Mouse (Mus musculus) limb, embryonic 11.5 days (tissue): ENCODE results near the gene Trim27. TPM values are rescaled to one million over a fixed set of nuclear protein-coding genes. Genes with fewer than 3 reads are reported as not detected.

Experiments
- ATAC-seq: fragments of 200-750 bp; cut with Nextera tagmentation; 2 replicates; pipeline ENCODE4 v1.8.0; 2017; ENCODE audit warnings: low read depth; ENCODE audit not compliant: insufficient number of reproducible peaks, low FRiP score, low TSS enrichment
- DNase-seq: peaks from one replicate; pipeline ENCODE4 v3.0.0-alpha.2; 2015; ENCODE audit warnings: low spot score
- H3K27ac ChIP-seq: fragments of 300-500 bp; sonication (generic); replicated peaks from 2 replicates; pipeline ENCODE4 v1.5.1; 2014; ENCODE audit warnings: low read depth, mild to moderate bottlenecking, low read length
- H3K27me3 ChIP-seq: fragments of 300-500 bp; sonication (generic); 2 replicates; pipeline ENCODE4 v1.6.1; 2014; ENCODE audit warnings: mild to moderate bottlenecking, low read length, mixed read lengths; ENCODE audit not compliant: control insufficient read depth, insufficient read depth
- H3K36me3 ChIP-seq: fragments of 300-500 bp; sonication (generic); 2 replicates; pipeline ENCODE4 v1.6.1; 2014; ENCODE audit warnings: mild to moderate bottlenecking, low read length, moderate library complexity, mixed read lengths; ENCODE audit not compliant: control insufficient read depth, insufficient read depth
- H3K4me1 ChIP-seq: fragments of 300-500 bp; sonication (generic); 2 replicates; pipeline ENCODE4 v1.6.1; 2014; ENCODE audit warnings: low read length, mixed read lengths; ENCODE audit not compliant: control insufficient read depth, insufficient read depth
- H3K4me2 ChIP-seq: fragments of 300-500 bp; sonication (generic); 2 replicates; pipeline ENCODE4 v1.6.1; 2014; ENCODE audit warnings: low read depth, mild to moderate bottlenecking, moderate library complexity; ENCODE audit not compliant: severe bottlenecking
- H3K4me3 ChIP-seq: fragments of 300-500 bp; sonication (generic); 2 replicates; pipeline ENCODE4 v1.5.1; 2014; ENCODE audit warnings: low read depth, low read length
- H3K9ac ChIP-seq: fragments of 300-500 bp; sonication (generic); 2 replicates; pipeline ENCODE4 v1.6.1; 2014; ENCODE audit warnings: mild to moderate bottlenecking, low read length
- H3K9me3 ChIP-seq: fragments of 300-500 bp; sonication (generic); 2 replicates; pipeline ENCODE4 v1.6.1; 2016; ENCODE audit warnings: low read length; ENCODE audit not compliant: control insufficient read depth
- WGBS: fragments of 180-500 bp; shearing (Covaris S2); extraction: QIAGEN DNeasy Blood & Tissue Kit; methylation state at CpG from one replicate; pipeline ENCODE4 v1.1.7; 2014; 5-methylcytosine and 5-hydroxymethylcytosine counted together
- polyA plus RNA-seq: library from polyadenylated mRNA; unstranded; fragments of >200 nt; fragmentation: Nextera tagmentation; extraction: Ambion mirVana; gene quantifications from 2 replicates; pipeline ENCODE4 v1.2.1, GENCODE M21; 2014

Trim27 gene
- polyA plus RNA-seq, 1 experiment from 2014 or later: 183 TPM

GRCm38 (mm10) chr13:21177657-21178056 lies 1.6 kb upstream of the Trim27 start:
- H3K27ac ChIP-seq: no peak overlapping the region
- H3K9ac ChIP-seq: no peak overlapping the region
- no peaks in the 10 kb centered on the region for H3K27me3 ChIP-seq
- peaks cover 14% of the 10 kb centered on the region for H3K4me1 ChIP-seq
- DNase-seq: no peak
- ATAC-seq: no peak
- WGBS: 68% methylated on average over 5 of the region's 5 CpGs
- no peak overlapping the region for H3K4me2 ChIP-seq
- H3K36me3 ChIP-seq: peaks cover 8% of the 10 kb centered on the region; the same call in 1 of the 2 replicates
- no peaks in the 10 kb centered on the region for H3K9me3 ChIP-seq
- no peak overlapping the region for H3K4me3 ChIP-seq

DNA sequence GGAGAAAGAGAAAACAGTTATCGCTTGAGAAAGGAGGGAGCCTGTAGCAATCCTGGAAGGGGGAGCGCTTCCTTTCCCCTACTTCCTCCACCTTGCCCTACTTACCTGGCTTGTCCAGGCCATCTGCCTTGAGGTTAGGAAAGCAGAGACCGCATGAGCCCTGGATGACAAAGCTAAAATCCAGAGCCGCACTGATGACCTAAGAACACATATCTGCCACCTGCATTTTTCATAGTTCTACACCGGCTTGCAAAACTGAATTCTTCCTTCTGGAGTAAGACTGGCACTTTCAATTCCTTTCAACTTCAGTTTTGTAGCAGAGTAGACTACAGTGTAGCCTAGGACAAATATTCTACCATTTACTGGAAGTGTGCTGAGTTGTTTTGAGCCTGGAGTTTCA lies 881 bp upstream of the Trim27 start:
- 83% methylated on average over 5 of the region's 5 CpGs for WGBS
- no peaks in the 10 kb centered on the region for H3K27me3 ChIP-seq
- ATAC-seq: no peak
- no peak overlapping the region for H3K4me2 ChIP-seq
- H3K27ac ChIP-seq: no peak overlapping the region
- H3K4me1 ChIP-seq: peaks cover 15% of the 10 kb centered on the region
- no peak overlapping the region for H3K4me3 ChIP-seq
- DNase-seq: no peak
- peaks cover 12% of the 10 kb centered on the region; the same call in 1 of the 2 replicates for H3K36me3 ChIP-seq
- H3K9ac ChIP-seq: no peak overlapping the region
- H3K9me3 ChIP-seq: no peaks in the 10 kb centered on the region

- Histone ChIP-seq H3K4me2 (peak overlapping the region; percentile 78), H3K4me1 (peaks cover 15% of the 10 kb centered on the region), H3K9ac (peak overlapping the region; percentile 96), H3K4me3 (peak overlapping the region; percentile 100), H3K36me3 (peaks cover 21% of the 10 kb centered on the region), H3K27ac (peak overlapping the region; percentile 94), H3K9me3 (no peaks in the 10 kb centered on the region), H3K27me3 (no peaks in the 10 kb centered on the region)
- ATAC-seq (peak; percentile 94), DNase-seq (peak; percentile 88)
- WGBS: under 1% methylated on average over 74 of the region's 80 CpGs
Observed at GRCm38 (mm10) chr13:21179724-21180550, 692 bp downstream of the Trim27 start.

GRCm38 (mm10) chr13:21180551-21181530 lies 1.6 kb downstream of the Trim27 start:
- peak; percentile 79 for DNase-seq

DNA sequence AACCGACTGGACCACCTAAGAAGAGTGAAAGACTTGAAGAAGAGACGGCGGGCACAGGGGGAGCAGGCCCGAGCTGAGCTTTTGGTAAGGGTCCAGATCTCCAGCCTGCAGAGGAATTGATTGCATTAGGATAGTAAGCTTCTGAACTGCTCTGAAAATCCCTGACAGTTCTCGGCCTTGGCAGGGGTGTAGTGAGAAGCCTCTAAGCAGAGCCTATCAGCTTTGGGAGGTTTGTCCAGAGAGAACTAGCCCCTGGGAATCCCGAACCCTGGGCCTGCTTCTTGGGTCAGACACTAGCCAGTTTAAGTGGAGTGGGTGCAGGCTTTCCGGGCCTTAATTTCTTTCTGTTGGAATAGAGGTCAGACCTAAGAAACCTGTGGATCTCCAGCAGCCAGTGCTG lies 2.8 kb downstream of the Trim27 start:
- WGBS: 76% methylated on average over 7 of the region's 7 CpGs
- H3K36me3 ChIP-seq: peaks cover 31% of the 10 kb centered on the region
- peak overlapping the region; percentile 100 for H3K4me3 ChIP-seq
- no peaks in the 10 kb centered on the region for H3K9me3 ChIP-seq
- H3K9ac ChIP-seq: peak overlapping the region; percentile 43; the same call in 1 of the 2 replicates
- H3K4me2 ChIP-seq: peak overlapping the region; percentile 76
- H3K27ac ChIP-seq: no peak overlapping the region
- H3K4me1 ChIP-seq: peaks cover 15% of the 10 kb centered on the region
- no peak for DNase-seq
- H3K27me3 ChIP-seq: no peaks in the 10 kb centered on the region
- ATAC-seq: no peak

More at GRCm38 (mm10) chr13:21180551-21181530, 1.6 kb downstream of the Trim27 start:
- peak overlapping the region; percentile 100 for H3K4me3 ChIP-seq
- peaks cover 29% of the 10 kb centered on the region for H3K36me3 ChIP-seq
- ATAC-seq: peak; percentile 31
- H3K27ac ChIP-seq: peak overlapping the region; percentile 94
- peak overlapping the region; percentile 96 for H3K9ac ChIP-seq
- under 1% methylated on average over 71 of the region's 71 CpGs for WGBS
- H3K27me3 ChIP-seq: no peaks in the 10 kb centered on the region
- peak overlapping the region; percentile 76 for H3K4me2 ChIP-seq
- H3K4me1 ChIP-seq: peaks cover 15% of the 10 kb centered on the region
- H3K9me3 ChIP-seq: no peaks in the 10 kb centered on the region

DNA sequence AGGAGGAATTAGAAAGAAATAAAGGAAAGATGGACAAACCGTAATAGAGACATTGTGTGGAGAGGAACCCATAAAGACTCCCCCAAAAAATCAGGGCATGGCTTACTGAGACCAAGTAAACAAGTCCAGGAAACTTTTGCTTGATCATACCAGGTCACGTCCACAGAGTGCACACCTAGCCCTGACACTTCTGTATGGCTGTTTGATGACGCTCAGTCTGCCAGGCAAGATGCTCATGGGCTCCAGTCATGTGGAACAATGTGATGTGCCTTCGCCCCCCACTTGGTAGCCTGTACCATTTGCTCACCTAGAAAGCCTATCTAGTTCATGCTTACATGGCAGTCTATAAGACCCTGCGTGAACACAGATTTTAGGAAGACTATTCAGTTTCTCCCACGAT lies 3.8 kb downstream of the Trim27 start:
- H3K4me3 ChIP-seq: no peak overlapping the region
- H3K4me2 ChIP-seq: no peak overlapping the region
- no peaks in the 10 kb centered on the region for H3K27me3 ChIP-seq
- ATAC-seq (no peak), DNase-seq (no peak)
- peaks cover 15% of the 10 kb centered on the region for H3K4me1 ChIP-seq
- 95% methylated on average over 6 of the region's 6 CpGs for WGBS
- no peak overlapping the region for H3K9ac ChIP-seq
- peaks cover 37% of the 10 kb centered on the region for H3K36me3 ChIP-seq
- no peak overlapping the region for H3K27ac ChIP-seq
- no peaks in the 10 kb centered on the region for H3K9me3 ChIP-seq

- Histone ChIP-seq H3K4me1 (peaks cover 15% of the 10 kb centered on the region), H3K27ac (no peak overlapping the region), H3K27me3 (no peaks in the 10 kb centered on the region), H3K36me3 (peaks cover 43% of the 10 kb centered on the region), H3K4me2 (no peak overlapping the region), H3K4me3 (no peak overlapping the region), H3K9ac (no peak overlapping the region), H3K9me3 (no peaks in the 10 kb centered on the region)
- no peak for ATAC-seq
- no peak for DNase-seq
- WGBS: 93% methylated on average over 7 of the region's 7 CpGs
Observed at GRCm38 (mm10) chr13:21183661-21184060, 4.4 kb downstream of the Trim27 start.

DNA sequence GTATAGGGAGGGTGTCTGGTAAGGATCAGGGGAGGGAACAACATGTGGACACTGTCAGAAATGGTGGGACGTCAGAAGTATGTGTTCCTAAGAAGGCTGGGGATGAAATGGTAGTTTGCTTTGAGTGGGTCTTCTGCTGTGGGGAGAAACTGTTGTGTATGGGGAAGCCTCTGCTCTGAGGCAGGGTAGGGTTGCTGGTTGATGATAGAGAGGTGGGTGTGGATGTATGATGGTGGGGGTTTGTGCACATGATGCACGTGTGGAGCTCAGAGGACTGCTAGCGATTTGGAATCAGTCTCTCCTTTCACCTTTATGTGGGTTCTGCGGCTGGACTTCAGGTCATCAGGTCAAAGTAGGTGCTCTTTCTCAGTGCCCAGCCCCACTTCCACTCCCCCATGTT lies 6.3 kb downstream of the Trim27 start:
- WGBS: 84% methylated on average over 4 of the region's 4 CpGs
- H3K9ac ChIP-seq: no peak overlapping the region
- peaks cover 53% of the 10 kb centered on the region for H3K36me3 ChIP-seq
- H3K4me1 ChIP-seq: peaks cover 12% of the 10 kb centered on the region
- no peak overlapping the region for H3K27ac ChIP-seq
- no peak overlapping the region for H3K4me2 ChIP-seq
- no peak for DNase-seq
- H3K27me3 ChIP-seq: no peaks in the 10 kb centered on the region
- H3K9me3 ChIP-seq: no peaks in the 10 kb centered on the region
- no peak for ATAC-seq
- H3K4me3 ChIP-seq: no peak overlapping the region
